In genomic region chr9:99248304-99248703, GRCm38 (mm10) we compare ENCODE assay signal across 15 mouse cellular contexts. TPM values are rescaled to one million over a fixed set of nuclear protein-coding genes. Genes with fewer than 3 reads are reported as not detected.
DNase-seq lines count a peak whose midpoint lies in the region; ATAC-seq and TF ChIP-seq lines count a peak whose summit lies in the region.
"Had no signal": no experiment of that assay in that cellular context is flagged by ENCODE, and none has a peak within 500 bp of the region (broad histone marks: within the 10 kb centered on the region; RNA-seq: fewer than 3 reads in every experiment).

No protein-coding gene starts in this region.

- no peak overlapping the region for H3K4me2 ChIP-seq in forebrain, postnatal 0 days (ENCODE audit: low read depth)
- H3K4me2 ChIP-seq in forebrain, embryonic 13.5 days, result no peak overlapping the region
- no peak overlapping the region for H3K4me2 ChIP-seq in liver, embryonic 16.5 days (ENCODE audit: low read depth, low read length)
- H3K4me2 ChIP-seq: kidney, embryonic 15.5 days had no signal

- H3K4me1 ChIP-seq in forebrain, postnatal 0 days (ENCODE audit: insufficient read depth), result no peaks in the 10 kb centered on the region
- peaks cover 21% of the 10 kb centered on the region for H3K4me1 ChIP-seq in forebrain, embryonic 13.5 days
- peaks cover 8 to 11% of the 10 kb centered on the region in 2 experiments; a peak in 3 of 4 replicates for H3K4me1 ChIP-seq in MEL (ENCODE audit: control insufficient read depth in 1 of 2, insufficient read depth in 2 of 2, low read length in 2 of 2)
- peaks cover 32% of the 10 kb centered on the region for H3K4me1 ChIP-seq in liver, embryonic 16.5 days (ENCODE audit: control insufficient read depth, low read depth, low read length)

- peaks cover 14% of the 10 kb centered on the region; the same call in 1 of the 2 replicates for H3K36me3 ChIP-seq in forebrain, postnatal 0 days (ENCODE audit: insufficient read depth)
- H3K36me3 ChIP-seq in forebrain, embryonic 13.5 days (ENCODE audit: poor library complexity, severe bottlenecking), result peaks cover 34% of the 10 kb centered on the region
- peaks cover 2 to 24% of the 10 kb centered on the region in 2 experiments; a peak in 2 of 4 replicates for H3K36me3 ChIP-seq in MEL (ENCODE audit: control insufficient read depth in 1 of 2, insufficient read depth in 2 of 2, low read length in 2 of 2)
- H3K36me3 ChIP-seq in liver, embryonic 16.5 days (ENCODE audit: control insufficient read depth, insufficient read depth), result 0 out of 2 replicates have a peak, but pooled peaks cover 3% of the 10 kb centered on the region

- H3K4me3 ChIP-seq in forebrain, postnatal 0 days (ENCODE audit: low read depth, low read length), result no peak overlapping the region
- no peak overlapping the region for H3K4me3 ChIP-seq in forebrain, embryonic 13.5 days
- H3K4me3 ChIP-seq in MEL (ENCODE audit: control insufficient read depth in 1 of 2, insufficient read depth in 1 of 2, low read depth in 2 of 2, low read length in 2 of 2), result no peak overlapping the region
- no peak overlapping the region for H3K4me3 ChIP-seq in liver, embryonic 16.5 days (ENCODE audit: low read depth, low read length)
- H3K4me3 ChIP-seq: kidney, embryonic 15.5 days had no signal

- H3K27ac ChIP-seq in forebrain, postnatal 0 days (ENCODE audit: low read depth, low read length), result no peak overlapping the region
- H3K27ac ChIP-seq in forebrain, embryonic 13.5 days, result no peak overlapping the region
- no peak overlapping the region for H3K27ac ChIP-seq in MEL (ENCODE audit: control insufficient read depth, low read depth, low read length)
- H3K27ac ChIP-seq in liver, embryonic 16.5 days (ENCODE audit: low read length), result peak overlapping the region; percentile 17; the same call in 1 of the 2 replicates
- H3K27ac ChIP-seq: kidney, embryonic 15.5 days had no signal

- H3K79me2 ChIP-seq in MEL (ENCODE audit: control insufficient read depth, insufficient read depth, low read length, poor library complexity), result peaks cover 5% of the 10 kb centered on the region

- no peak for TF ChIP-seq RAD21 in MEL (IDR thresholded peaks at IDR 0.05; ENCODE audit: low read depth, low read length)

- DNase-seq in forebrain, postnatal 0 days, result peak; percentile 27
- DNase-seq in MEL (ENCODE audit: low read depth, low spot score), result peak; percentile 77
- DNase-seq in c-Kit-positive CD71-positive TER-119-negative erythroid progenitor cells, embryonic 14.5 days (ENCODE audit: low read depth), result peak; percentile 59
- DNase-seq in right cerebral cortex, postnatal 14 days, result no peak
- DNase-seq in left cerebral cortex, adult 11 months (ENCODE audit: low spot score), result no peak
- no peak for DNase-seq in gastrocnemius, postnatal 4 days (ENCODE audit: low spot score in 2 of 2)
- DNase-seq: cerebellum, adult 9-11 months; gastrocnemius, postnatal 10 days had no signal

- H3K27me3 ChIP-seq in forebrain, postnatal 0 days (ENCODE audit: insufficient read depth, low read length), result no peaks in the 10 kb centered on the region
- no peaks in the 10 kb centered on the region for H3K27me3 ChIP-seq in forebrain, embryonic 13.5 days
- H3K27me3 ChIP-seq in MEL (ENCODE audit: control insufficient read depth in 1 of 2, insufficient read depth in 2 of 2, low read length in 2 of 2), result no peaks in the 10 kb centered on the region
- H3K27me3 ChIP-seq in liver, embryonic 16.5 days (ENCODE audit: control insufficient read depth, insufficient read depth, low read depth, low read length), result no peaks in the 10 kb centered on the region
- H3K27me3 ChIP-seq: kidney, embryonic 15.5 days had no signal

- 48% methylated on average over 8 of the region's 8 CpGs for WGBS in forebrain, postnatal 0 days
- WGBS in forebrain, embryonic 13.5 days, result 66% methylated on average over 8 of the region's 8 CpGs
- WGBS in liver, embryonic 16.5 days (ENCODE audit: insufficient replicate concordance), result 53% methylated on average over 8 of the region's 8 CpGs

- TF ChIP-seq CTCF in forebrain, postnatal 0 days (IDR thresholded peaks at IDR 0.05; ENCODE audit: low read depth), result no peak
- no peak for TF ChIP-seq CTCF in MEL (IDR thresholded peaks at IDR 0.05 in 2 of 3, conservative IDR thresholded peaks at IDR 0.05 in 1 of 3; ENCODE audit: control insufficient read depth in 1 of 3, insufficient read depth in 1 of 3, low read depth in 2 of 3, low read length in 3 of 3, poor library complexity in 1 of 3, severe bottlenecking in 1 of 3)

- H3K9ac ChIP-seq in forebrain, postnatal 0 days, result no peak overlapping the region
- H3K9ac ChIP-seq in forebrain, embryonic 13.5 days, result no peak overlapping the region
- H3K9ac ChIP-seq in MEL (ENCODE audit: control insufficient read depth, low read depth, low read length, poor library complexity, severe bottlenecking), result no peak overlapping the region
- no peak overlapping the region for H3K9ac ChIP-seq in liver, embryonic 16.5 days (ENCODE audit: low read depth, low read length)
- H3K9ac ChIP-seq: kidney, embryonic 15.5 days had no signal

- TF ChIP-seq EP300 in MEL (IDR thresholded peaks at IDR 0.05; ENCODE audit: low read depth in 1 of 2, low read length in 2 of 2), result no peak

- ATAC-seq in forebrain, postnatal 0 days, result no peak
- ATAC-seq in forebrain, embryonic 13.5 days, result no peak
- peak; percentile 20; the same call in 1 of the 2 replicates for ATAC-seq in liver, embryonic 16.5 days (ENCODE audit: low read depth)

- no peak for TF ChIP-seq POLR2A in MEL (IDR thresholded peaks at IDR 0.05; ENCODE audit: control insufficient read depth in 1 of 2, insufficient read depth in 1 of 2, low read depth in 1 of 2, low read length in 2 of 2, poor library complexity in 1 of 2)

- no peaks in the 10 kb centered on the region for H3K9me3 ChIP-seq in forebrain, postnatal 0 days (ENCODE audit: low read length)
- no peaks in the 10 kb centered on the region for H3K9me3 ChIP-seq in forebrain, embryonic 13.5 days (replicated peaks)
- H3K9me3 ChIP-seq in MEL (replicated peaks; ENCODE audit: insufficient read depth, low read length), result no peaks in the 10 kb centered on the region
- no peaks in the 10 kb centered on the region for H3K9me3 ChIP-seq in liver, embryonic 16.5 days (replicated peaks; ENCODE audit: control insufficient read depth, low read length)
- H3K9me3 ChIP-seq: kidney, embryonic 15.5 days had no signal

TF ChIP-seq in MEL, 35 proteins besides CTCF, POLR2A, EP300 and RAD21:
- TF ChIP-seq NRF1 (IDR thresholded peaks at IDR 0.05; ENCODE audit: insufficient read depth, low read depth, low read length, poor library complexity, severe bottlenecking), result peak; percentile 51; the same call in 1 of the 2 replicates
- no peak for TF ChIP-seq ZNF384 (IDR thresholded peaks at IDR 0.05; ENCODE audit: low read depth, low read length)
- TF ChIP-seq MEF2A (IDR thresholded peaks at IDR 0.05; ENCODE audit: extremely low read depth, insufficient replicate concordance, low read depth, low read length, poor library complexity, severe bottlenecking), result no peak
- no peak for TF ChIP-seq NELFE (IDR thresholded peaks at IDR 0.05; ENCODE audit: low read depth, low read length)
- TF ChIP-seq MYC (IDR thresholded peaks at IDR 0.05; ENCODE audit: low read depth, low read length), result no peak
- no peak for TF ChIP-seq E2F4 (IDR thresholded peaks at IDR 0.05; ENCODE audit: borderline replicate concordance, low read depth, low read length)
- no peak for TF ChIP-seq CHD1 (IDR thresholded peaks at IDR 0.05; ENCODE audit: low read depth, low read length)
- TF ChIP-seq JUND (IDR thresholded peaks at IDR 0.05; ENCODE audit: low read depth, low read length), result no peak
- no peak for TF ChIP-seq ZKSCAN1 (IDR thresholded peaks at IDR 0.05; ENCODE audit: low read depth, low read length)
- TF ChIP-seq SIN3A (IDR thresholded peaks at IDR 0.05; ENCODE audit: low read length), result no peak
- TF ChIP-seq RCOR1 (IDR thresholded peaks at IDR 0.05; ENCODE audit: low read depth, low read length), result no peak
- TF ChIP-seq GATA1 (IDR thresholded peaks at IDR 0.05; ENCODE audit: low read depth, low read length), result peak; percentile 31
- TF ChIP-seq TAL1 (IDR thresholded peaks at IDR 0.05; ENCODE audit: low read length), result peak; percentile 3; the same call in 1 of the 2 replicates
- TF ChIP-seq TCF12 (IDR thresholded peaks at IDR 0.05; ENCODE audit: low read depth, low read length), result 0 out of 2 replicates have a peak, but pooled peaks have one; percentile 5

RNA-seq across cellular contexts. Expression of gene Cep70, which starts 5.1 kb away (rescaled TPM):
- total RNA-seq in forebrain, postnatal 0 days (2014; rRNA removed), result 30.7 and 38.7 TPM in 2 replicates
- 39.0 and 49.9 TPM in 2 replicates for polyA plus RNA-seq in forebrain, postnatal 0 days (2015; fragmentation: Nextera tagmentation; extraction: Ambion mirVana)
- 80.3 and 81.3 TPM in 2 replicates for polyA plus RNA-seq in forebrain, embryonic 13.5 days (2015; fragmentation: Nextera tagmentation; extraction: Ambion mirVana)
- 7.3 and 8.0 TPM in 2 replicates for total RNA-seq in MEL (2012; rRNA removed)
- polyA plus RNA-seq in MEL (2012; ENCODE audit: insufficient read depth in 1 of 2, insufficient read length in 2 of 2, low read depth in 1 of 2, low replicate concordance in 2 of 2, missing spikeins in 1 of 2), result 1 to 10 TPM in 1 of 2 experiments, not detected in 1; 7.6 TPM
- polyA plus RNA-seq in liver, embryonic 16.5 days (2015; fragmentation: Nextera tagmentation; extraction: Ambion mirVana), result 23.9 and 25.5 TPM in 2 replicates
- 1 to 10 TPM; 4.8 to 6.3 TPM for total RNA-seq in gastrocnemius, postnatal 4 days (2021)

RNA-seq across cellular contexts. Expression of gene Faiml, which starts 11.3 kb away (rescaled TPM):
- total RNA-seq in forebrain, postnatal 0 days (2014; rRNA removed), result not detected in 2 replicates
- not detected in 2 replicates for polyA plus RNA-seq in forebrain, postnatal 0 days (2015; fragmentation: Nextera tagmentation; extraction: Ambion mirVana)
- polyA plus RNA-seq in forebrain, embryonic 13.5 days (2015; fragmentation: Nextera tagmentation; extraction: Ambion mirVana), result not detected in 2 replicates
- not detected in 2 replicates for total RNA-seq in MEL (2012; rRNA removed)
- polyA plus RNA-seq in MEL (2012; ENCODE audit: insufficient read depth in 1 of 2, insufficient read length in 2 of 2, low read depth in 1 of 2, low replicate concordance in 2 of 2, missing spikeins in 1 of 2), result not detected
- not detected in 2 replicates for polyA plus RNA-seq in liver, embryonic 16.5 days (2015; fragmentation: Nextera tagmentation; extraction: Ambion mirVana)
- total RNA-seq in gastrocnemius, postnatal 4 days (2021), result not detected
- total RNA-seq: gastrocnemius, postnatal 10 days; hematopoietic stem cell, adult 5-6 weeks; left cerebral cortex, adult 18-20 months had no signal
- polyA plus RNA-seq: kidney, embryonic 15.5 days; lung, embryonic 16.5 days; stomach, embryonic 16.5 days had no signal

Comparison
In these comparisons a context has a peak if more than half of its experiments do, and no peak if none do; other contexts are left out.
1. DNase-seq: peak in forebrain, postnatal 0 days (single experiment), MEL (single experiment) and c-Kit-positive CD71-positive TER-119-negative erythroid progenitor cells, embryonic 14.5 days (single experiment); none in right cerebral cortex, postnatal 14 days (single experiment), left cerebral cortex, adult 11 months (single experiment) and gastrocnemius, postnatal 4 days (0 of 2).